Mouse (Mus musculus): ENCODE measurements around the gene Gm813. TPM values are rescaled to one million over a fixed set of nuclear protein-coding genes. Genes with fewer than 3 reads are reported as not detected.

Gene Gm813
- polyA plus RNA-seq, 1 experiment = 0.17 TPM

DNA sequence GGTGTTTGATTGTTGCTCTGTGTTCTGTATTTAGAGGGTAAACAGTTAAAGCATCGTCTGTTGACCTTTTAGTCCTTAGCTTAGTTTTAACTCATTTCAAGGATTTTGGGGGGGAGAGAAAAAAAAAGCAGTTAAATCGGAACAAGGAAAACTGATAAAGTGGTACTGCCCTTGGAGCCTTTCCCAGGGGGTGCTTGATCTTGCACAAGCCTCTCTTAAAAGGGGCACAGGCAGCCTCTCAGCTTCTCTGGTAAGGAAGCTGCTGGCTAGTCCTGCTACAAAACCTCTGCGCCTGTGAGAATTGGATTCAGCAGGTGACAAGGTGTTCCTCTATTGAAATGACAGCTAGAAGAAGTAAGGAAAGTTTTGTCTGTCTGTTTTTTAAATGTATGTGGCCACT is 5.6 kb upstream of the Gm813 start:
- Histone ChIP-seq H3K4me3 (ENCODE audit: insufficient read depth, low read length) (no peak overlapping the region), H3K27ac (ENCODE audit: insufficient read depth, low read length) (no peak overlapping the region), H3K4me1 (ENCODE audit: control insufficient read depth, insufficient read depth, low read length) (no peaks in the 10 kb centered on the region)
- no peak for TF ChIP-seq POLR2A (IDR thresholded peaks at IDR 0.05; ENCODE audit: extremely low read depth, insufficient read depth, low read length)
- TF ChIP-seq CTCF (IDR thresholded peaks at IDR 0.05; ENCODE audit: extremely low read depth, insufficient read depth, low read length) = no peak

DNA sequence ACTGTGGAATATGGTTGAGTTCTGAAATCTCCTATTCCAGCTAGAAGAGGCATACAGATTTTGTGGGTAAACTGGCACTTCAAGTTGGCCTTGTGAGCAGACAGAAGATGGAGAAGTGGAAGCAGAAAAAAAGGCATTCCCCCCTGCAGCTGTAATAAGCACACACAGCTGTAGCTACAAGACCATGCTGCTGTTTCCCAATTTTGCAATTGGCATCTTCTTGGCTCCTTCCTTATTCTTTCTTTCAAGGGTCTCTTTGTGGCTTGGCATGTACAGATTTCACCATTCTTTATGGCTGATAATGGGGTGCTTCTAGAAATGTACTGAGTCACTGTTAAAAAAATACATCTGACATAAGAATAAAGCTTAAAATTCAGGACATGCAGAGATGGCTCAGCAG is 568 bp upstream of the Gm813 start:
- TF ChIP-seq POLR2A (IDR thresholded peaks at IDR 0.05; ENCODE audit: extremely low read depth, insufficient read depth, low read length) (no peak), CTCF (IDR thresholded peaks at IDR 0.05; ENCODE audit: extremely low read depth, insufficient read depth, low read length) (no peak)
- Histone ChIP-seq H3K27ac (ENCODE audit: insufficient read depth, low read length) (no peak overlapping the region), H3K4me1 (ENCODE audit: control insufficient read depth, insufficient read depth, low read length) (no peaks in the 10 kb centered on the region), H3K4me3 (ENCODE audit: insufficient read depth, low read length) (no peak overlapping the region)

DNA sequence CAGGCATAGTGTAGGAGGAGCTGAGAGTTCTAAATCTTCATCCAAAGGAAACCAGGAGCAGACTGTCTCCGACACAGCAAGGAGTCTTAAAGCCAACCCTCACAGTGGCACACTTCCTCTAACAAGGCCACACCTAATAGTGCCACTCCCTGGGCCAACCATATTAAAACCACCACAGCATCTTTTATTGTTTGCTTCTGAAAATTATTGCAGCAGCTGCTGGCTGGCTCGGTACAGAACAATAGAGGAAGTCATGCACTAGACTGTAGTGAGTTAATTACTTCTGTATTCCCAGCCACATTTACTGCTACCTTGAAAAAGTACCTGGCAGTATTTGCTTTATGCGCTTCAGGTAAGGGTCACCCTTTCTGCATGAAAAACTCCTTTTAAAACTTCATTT is 3.8 kb downstream of the Gm813 start:
- Histone ChIP-seq H3K4me3 (ENCODE audit: insufficient read depth, low read length) (no peak overlapping the region), H3K27ac (ENCODE audit: insufficient read depth, low read length) (no peak overlapping the region), H3K4me1 (ENCODE audit: control insufficient read depth, insufficient read depth, low read length) (no peaks in the 10 kb centered on the region)
- TF ChIP-seq POLR2A (IDR thresholded peaks at IDR 0.05; ENCODE audit: extremely low read depth, insufficient read depth, low read length) (no peak), CTCF (IDR thresholded peaks at IDR 0.05; ENCODE audit: extremely low read depth, insufficient read depth, low read length) (no peak)

DNA sequence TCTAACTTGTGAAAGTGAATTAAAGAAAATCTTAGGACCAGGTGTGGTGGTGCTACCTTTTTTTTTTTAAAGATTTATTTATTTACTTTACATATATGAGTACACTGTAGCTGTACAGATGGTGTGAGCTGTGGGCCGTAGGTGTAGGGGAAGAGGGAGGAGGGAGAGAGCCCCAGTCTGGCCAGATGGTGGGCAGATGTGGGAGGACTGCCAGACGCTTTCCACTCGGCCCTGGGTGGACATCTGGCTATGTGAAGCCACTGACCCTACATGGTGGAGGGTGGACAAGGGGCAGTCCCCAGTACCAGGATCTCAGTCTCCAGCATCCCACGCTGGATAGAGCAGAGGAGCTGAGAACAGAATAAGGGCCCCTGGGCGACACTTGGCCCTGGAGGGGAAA is 9.7 kb downstream of the Gm813 start:
- Histone ChIP-seq H3K4me3 (ENCODE audit: insufficient read depth, low read length) (no peak overlapping the region), H3K27ac (ENCODE audit: insufficient read depth, low read length) (no peak overlapping the region), H3K4me1 (ENCODE audit: control insufficient read depth, insufficient read depth, low read length) (no peaks in the 10 kb centered on the region)
- TF ChIP-seq POLR2A (IDR thresholded peaks at IDR 0.05; ENCODE audit: extremely low read depth, insufficient read depth, low read length) (no peak), CTCF (IDR thresholded peaks at IDR 0.05; ENCODE audit: extremely low read depth, insufficient read depth, low read length) (no peak)

DNA sequence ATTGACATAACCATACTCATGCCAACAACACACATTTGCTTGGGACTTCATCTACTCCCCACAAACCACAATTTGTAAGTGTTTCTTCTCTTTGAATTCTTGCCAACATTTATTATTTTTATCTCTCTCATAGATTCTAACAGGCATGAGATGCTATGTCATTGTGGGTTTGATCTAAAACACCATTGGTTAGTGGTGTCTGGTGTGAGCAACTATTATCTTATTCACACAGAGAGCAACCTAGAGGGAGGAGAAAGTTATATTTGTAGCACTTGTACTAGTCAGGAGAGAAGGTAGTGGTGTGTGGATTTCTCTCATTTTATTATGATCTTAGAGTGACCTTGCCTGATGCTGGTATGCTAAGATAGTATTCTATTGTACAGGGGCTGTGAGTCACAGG is 12.1 kb downstream of the Gm813 start:
- Histone ChIP-seq H3K27ac (ENCODE audit: insufficient read depth, low read length) (no peak overlapping the region), H3K4me3 (ENCODE audit: insufficient read depth, low read length) (no peak overlapping the region), H3K4me1 (ENCODE audit: control insufficient read depth, insufficient read depth, low read length) (no peaks in the 10 kb centered on the region)
- TF ChIP-seq POLR2A (IDR thresholded peaks at IDR 0.05; ENCODE audit: extremely low read depth, insufficient read depth, low read length) (no peak), CTCF (IDR thresholded peaks at IDR 0.05; ENCODE audit: extremely low read depth, insufficient read depth, low read length) (no peak)

DNA sequence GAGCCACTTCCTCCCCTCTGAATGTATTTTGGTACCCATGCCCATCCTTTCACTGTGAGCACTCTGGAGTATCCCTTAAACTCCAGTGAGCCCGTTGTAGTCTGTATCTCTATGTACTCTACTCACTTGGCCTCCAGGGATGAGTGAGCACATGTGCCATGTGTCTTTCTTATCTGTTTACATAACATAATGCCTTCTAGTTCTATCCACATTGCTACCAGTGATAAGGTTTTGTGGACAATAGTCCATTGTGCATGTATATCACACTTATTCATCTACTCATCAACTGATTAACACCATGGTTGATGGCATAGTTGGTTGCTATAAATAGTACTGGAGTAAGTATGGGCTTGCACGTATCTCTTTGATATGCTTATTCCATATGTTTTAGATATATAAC is 12.9 kb downstream of the Gm813 start:
- no peak for TF ChIP-seq CTCF (IDR thresholded peaks at IDR 0.05; ENCODE audit: extremely low read depth, insufficient read depth, low read length)
- TF ChIP-seq POLR2A (IDR thresholded peaks at IDR 0.05; ENCODE audit: extremely low read depth, insufficient read depth, low read length) = no peak
- no peaks in the 10 kb centered on the region for H3K4me1 ChIP-seq (ENCODE audit: control insufficient read depth, insufficient read depth, low read length)
- no peak overlapping the region for H3K27ac ChIP-seq (ENCODE audit: insufficient read depth, low read length)
- H3K4me3 ChIP-seq (ENCODE audit: insufficient read depth, low read length) = no peak overlapping the region

DNA sequence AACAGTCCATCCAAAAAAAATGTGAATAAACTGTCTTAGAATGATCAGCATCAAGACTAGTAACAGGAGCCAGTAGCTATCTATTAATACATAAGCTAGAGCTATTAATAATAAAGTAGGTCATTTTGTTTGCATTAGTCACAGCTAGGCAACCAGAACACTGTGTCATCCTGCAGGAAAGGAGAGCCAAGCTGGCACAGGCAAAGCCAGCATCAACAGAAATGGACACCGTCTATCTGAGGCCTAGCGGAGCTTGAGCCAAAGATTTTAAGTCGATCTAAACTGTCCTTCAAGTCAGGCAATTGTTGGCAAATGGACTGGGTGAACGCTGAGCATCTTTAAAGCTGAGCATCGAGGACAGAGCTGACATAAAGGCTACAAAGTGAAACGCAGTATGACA is 15.9 kb downstream of the Gm813 start:
- no peak for TF ChIP-seq POLR2A (IDR thresholded peaks at IDR 0.05; ENCODE audit: extremely low read depth, insufficient read depth, low read length)
- TF ChIP-seq CTCF (IDR thresholded peaks at IDR 0.05; ENCODE audit: extremely low read depth, insufficient read depth, low read length) = no peak
- no peaks in the 10 kb centered on the region for H3K4me1 ChIP-seq (ENCODE audit: control insufficient read depth, insufficient read depth, low read length)
- H3K27ac ChIP-seq (ENCODE audit: insufficient read depth, low read length) = no peak overlapping the region
- no peak overlapping the region for H3K4me3 ChIP-seq (ENCODE audit: insufficient read depth, low read length)

DNA sequence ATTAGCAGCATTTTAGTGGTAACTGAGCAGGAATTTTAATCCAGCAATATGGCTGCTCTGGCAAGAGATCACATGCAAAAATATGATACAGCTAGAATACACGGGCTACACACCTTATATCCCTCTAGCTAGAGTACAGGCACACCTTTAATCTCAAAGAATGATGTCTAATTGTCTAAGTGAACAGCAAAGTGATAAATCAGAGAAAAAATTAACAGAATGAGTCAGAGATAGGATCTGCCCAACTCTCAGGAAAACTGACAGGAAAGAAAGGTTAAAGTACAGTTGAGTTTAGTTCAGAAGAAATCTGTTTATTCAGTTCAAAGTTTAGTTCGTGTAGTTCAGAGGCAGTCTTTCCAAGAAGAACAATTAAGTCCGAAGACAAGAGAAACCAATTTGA is 25.5 kb downstream of the Gm813 start:
- Histone ChIP-seq H3K4me3 (ENCODE audit: insufficient read depth, low read length) (no peak overlapping the region), H3K27ac (ENCODE audit: insufficient read depth, low read length) (no peak overlapping the region), H3K4me1 (ENCODE audit: control insufficient read depth, insufficient read depth, low read length) (no peaks in the 10 kb centered on the region)
- TF ChIP-seq CTCF (IDR thresholded peaks at IDR 0.05; ENCODE audit: extremely low read depth, insufficient read depth, low read length) (no peak), POLR2A (IDR thresholded peaks at IDR 0.05; ENCODE audit: extremely low read depth, insufficient read depth, low read length) (no peak)

DNA sequence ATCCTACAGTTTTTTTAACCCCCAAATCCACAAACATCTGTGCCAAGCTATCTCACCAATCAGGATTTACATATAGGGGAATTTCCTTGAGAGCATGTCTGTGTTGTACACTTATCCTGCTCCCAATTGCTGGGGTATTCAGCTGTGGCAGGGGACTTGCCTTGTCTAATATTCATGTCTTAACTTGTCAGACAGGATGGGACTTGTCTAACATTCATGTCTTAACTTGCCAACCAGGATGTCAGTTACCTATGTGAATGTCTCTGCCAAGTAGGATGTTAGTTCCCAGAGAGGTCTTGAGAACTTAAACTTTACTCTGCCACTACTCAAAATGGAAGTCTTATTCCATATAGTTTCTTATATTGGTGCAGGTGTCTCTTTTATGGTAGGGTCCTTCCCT is 27.3 kb downstream of the Gm813 start:
- Histone ChIP-seq H3K27ac (ENCODE audit: insufficient read depth, low read length) (no peak overlapping the region), H3K4me1 (ENCODE audit: control insufficient read depth, insufficient read depth, low read length) (no peaks in the 10 kb centered on the region), H3K4me3 (ENCODE audit: insufficient read depth, low read length) (no peak overlapping the region)
- no peak for TF ChIP-seq POLR2A (IDR thresholded peaks at IDR 0.05; ENCODE audit: extremely low read depth, insufficient read depth, low read length)
- no peak for TF ChIP-seq CTCF (IDR thresholded peaks at IDR 0.05; ENCODE audit: extremely low read depth, insufficient read depth, low read length)

DNA sequence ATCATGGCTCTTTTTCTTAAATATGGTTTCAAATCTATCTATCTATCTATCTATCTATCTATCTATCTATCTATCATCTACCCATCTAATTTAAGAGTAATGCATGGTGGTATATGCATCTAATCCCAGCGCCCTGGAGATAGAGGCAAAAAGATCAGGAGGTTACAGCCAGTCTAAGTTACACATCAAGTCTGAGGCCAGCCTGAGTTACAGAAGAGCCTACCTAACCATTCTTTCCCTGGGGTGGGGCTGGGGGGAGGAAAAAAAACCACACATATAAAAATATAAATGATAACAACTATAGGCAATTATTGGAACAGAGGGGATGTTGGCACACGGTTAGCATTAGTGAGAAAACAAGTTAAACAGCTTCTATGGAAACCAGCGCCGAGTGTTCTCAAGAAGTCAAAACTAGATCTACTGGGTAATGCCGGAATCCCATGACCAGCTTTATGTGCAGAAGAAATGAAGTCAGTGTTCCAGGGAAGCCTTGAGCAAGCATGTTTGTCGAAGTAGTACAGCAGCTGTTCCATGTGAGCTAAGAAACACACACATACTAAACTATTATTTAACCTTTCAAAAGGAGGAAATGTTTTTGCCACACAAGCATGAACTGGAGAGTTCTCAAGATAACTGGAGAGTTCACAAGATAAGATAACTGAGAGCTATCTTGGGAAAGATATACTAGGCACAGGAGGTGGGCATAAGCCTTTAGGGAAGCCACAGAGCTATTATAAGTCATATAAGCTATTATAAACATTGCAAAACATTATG is 42.6 kb downstream of the Gm813 start:
- TF ChIP-seq POLR2A (IDR thresholded peaks at IDR 0.05; ENCODE audit: extremely low read depth, insufficient read depth, low read length) (no peak), CTCF (IDR thresholded peaks at IDR 0.05; ENCODE audit: extremely low read depth, insufficient read depth, low read length) (no peak)
- Histone ChIP-seq H3K4me3 (ENCODE audit: insufficient read depth, low read length) (no peak overlapping the region), H3K4me1 (ENCODE audit: control insufficient read depth, insufficient read depth, low read length) (no peaks in the 10 kb centered on the region), H3K27ac (ENCODE audit: insufficient read depth, low read length) (no peak overlapping the region)
